Mouse (Mus musculus) heart, adult 11 months (tissue): Measurements from ENCODE around the gene Ndufaf2.
A peak's percentile ranks its signal among the peaks of the same experiment; 100 is the strongest.

Experiments used
- DNase-seq: peaks from one replicate; pipeline ENCODE4 v3.0.0; 2022

Ndufaf2 gene

GRCm38 (mm10) chr13:108158465-108159240 lies at the start of gene Ndufaf2, which contains the start of gene Ercc8:
Gene Ndufaf2, minus strand, starts transcription at chr13:108158623.
Gene Ercc8, plus strand, starts transcription at chr13:108158731.
- peak; percentile 99 for DNase-seq

GRCm38 (mm10) chr13:108208090-108208489 lies 49.7 kb upstream of the Ndufaf2 start:
- no peak for DNase-seq

GRCm38 (mm10) chr13:108207447-108207846 lies 49.0 kb upstream of the Ndufaf2 start:
- no peak for DNase-seq

GRCm38 (mm10) chr13:108204857-108205256 lies 46.4 kb upstream of the Ndufaf2 start:
- DNase-seq = peak; percentile 4

- DNase-seq = peak; percentile 44
Observed at GRCm38 (mm10) chr13:108195474-108195873, 37.1 kb upstream of the Ndufaf2 start.

- peak; percentile 90 for DNase-seq
Observed at GRCm38 (mm10) chr13:108191074-108191720, 32.8 kb upstream of the Ndufaf2 start.

- peak; percentile 56 for DNase-seq
Observed at GRCm38 (mm10) chr13:108187994-108188393, 29.6 kb upstream of the Ndufaf2 start.

GRCm38 (mm10) chr13:108185530-108185929 lies 27.1 kb upstream of the Ndufaf2 start:
- DNase-seq = peak; percentile 17

GRCm38 (mm10) chr13:108184743-108185255 lies 26.4 kb upstream of the Ndufaf2 start:
- DNase-seq = peak; percentile 52

- peak; percentile 64 for DNase-seq
Observed at GRCm38 (mm10) chr13:108180821-108181220, 22.4 kb upstream of the Ndufaf2 start.

GRCm38 (mm10) chr13:108179618-108180017 lies 21.2 kb upstream of the Ndufaf2 start:
- peak; percentile 84 for DNase-seq

GRCm38 (mm10) chr13:108170511-108170910 lies 12.1 kb upstream of the Ndufaf2 start:
- DNase-seq = no peak

- no peak for DNase-seq
Observed at GRCm38 (mm10) chr13:108170002-108170401, 11.6 kb upstream of the Ndufaf2 start.

- no peak for DNase-seq
Observed at GRCm38 (mm10) chr13:108164621-108165020, 6.2 kb upstream of the Ndufaf2 start.

- no peak for DNase-seq
Observed at GRCm38 (mm10) chr13:108163912-108164311, 5.5 kb upstream of the Ndufaf2 start.

GRCm38 (mm10) chr13:108159963-108160362 lies 1.5 kb upstream of the Ndufaf2 start:
- no peak for DNase-seq

GRCm38 (mm10) chr13:108159241-108159575 lies 785 bp upstream of the Ndufaf2 start:
- DNase-seq = no peak

- no peak for DNase-seq
Observed at GRCm38 (mm10) chr13:108157732-108158464, 525 bp downstream of the Ndufaf2 start.

- DNase-seq = no peak
Observed at GRCm38 (mm10) chr13:108157156-108157555, 1.3 kb downstream of the Ndufaf2 start.

- DNase-seq = peak; percentile 71
Observed at GRCm38 (mm10) chr13:108152650-108153372, 5.6 kb downstream of the Ndufaf2 start.

- DNase-seq = no peak
Observed at GRCm38 (mm10) chr13:108151782-108152181, 6.6 kb downstream of the Ndufaf2 start.

GRCm38 (mm10) chr13:108144086-108144485 lies 14.3 kb downstream of the Ndufaf2 start:
- peak; percentile 74 for DNase-seq
